Mouse (Mus musculus): ENCODE results near the gene Magee1.

DNA sequence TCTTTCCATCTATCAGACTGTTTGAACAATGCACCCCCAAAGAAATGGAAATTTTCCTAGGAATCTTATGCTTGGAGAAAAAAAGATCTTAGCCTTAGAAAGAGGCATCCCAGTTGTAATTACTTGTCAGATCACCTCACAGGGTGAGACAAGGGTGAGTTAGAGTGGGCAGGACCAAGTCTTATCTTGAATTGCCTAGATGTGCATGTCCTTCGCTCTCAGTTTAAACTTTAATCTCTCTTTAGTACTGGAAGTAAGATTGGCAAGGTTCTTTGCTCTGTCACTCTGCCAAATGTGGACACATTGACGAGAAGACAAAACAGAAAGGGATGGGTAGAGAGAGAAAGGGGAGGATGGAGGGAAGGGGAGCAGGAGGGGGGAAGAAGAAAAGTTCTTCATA is 5.2 kb upstream of the Magee1 start:
- no peak for TF ChIP-seq POLR2A (IDR thresholded peaks at IDR 0.05; ENCODE audit: control insufficient read depth, extremely low read depth, insufficient read depth, low read length, poor library complexity)
- TF ChIP-seq CTCF (IDR thresholded peaks at IDR 0.05; ENCODE audit: borderline replicate concordance, control insufficient read depth, extremely low read depth, insufficient read depth, low read length, poor library complexity): no peak

Data from thymus, adult 2 months (tissue).